Mouse (Mus musculus): Measurements from ENCODE around the gene Tctex1d4.

DNA sequence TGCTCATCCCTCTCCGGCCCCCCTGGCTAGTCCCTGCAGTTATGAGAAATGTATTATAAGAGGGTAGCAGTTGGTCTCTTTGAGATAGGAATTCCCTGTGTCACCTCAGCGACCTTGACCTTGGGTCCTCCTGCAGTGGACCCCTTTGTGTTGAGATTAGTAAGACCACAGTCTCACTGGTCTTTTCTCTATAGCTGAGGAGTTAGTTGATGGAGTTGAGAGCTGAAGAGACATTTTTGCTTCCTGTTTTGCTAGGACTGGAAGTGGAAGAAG is 27.9 kb upstream of the Tctex1d4 start:
- TF ChIP-seq CTCF (IDR thresholded peaks at IDR 0.05; ENCODE audit: control insufficient read depth, insufficient read depth, low read length) (no peak), POLR2A (IDR thresholded peaks at IDR 0.05; ENCODE audit: borderline replicate concordance, control insufficient read depth, low read depth, low read length) (no peak)

All from bone marrow, adult 2 months (tissue).